Mouse (Mus musculus): Measurements from ENCODE around the gene Clpp. TPM values are rescaled to one million over a fixed set of nuclear protein-coding genes. Genes with fewer than 3 reads are reported as not detected.

Gene Clpp
- polyA plus RNA-seq, 1 experiment from 2014 or later: 178 TPM

DNA sequence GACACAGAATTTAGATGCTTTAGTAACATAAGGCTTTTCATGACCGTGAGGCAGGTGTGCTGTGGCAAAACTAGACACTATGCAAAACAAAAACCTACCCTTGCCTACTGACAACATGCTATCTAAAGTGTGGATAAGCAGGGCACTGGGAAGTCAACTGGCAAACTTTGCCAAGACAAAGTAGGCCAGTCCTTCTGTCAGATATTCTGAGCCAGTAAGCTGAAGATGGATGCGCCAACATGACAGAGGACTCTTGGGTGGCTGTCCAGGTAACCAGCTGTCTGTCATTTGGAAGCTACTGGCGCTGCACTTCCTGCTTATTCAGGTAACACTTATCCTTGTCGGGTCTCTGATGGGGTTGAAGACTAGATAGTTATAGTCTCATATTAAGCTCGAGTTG is 20.0 kb upstream of the Clpp start:
- 70% methylated on average over 5 of the region's 5 CpGs for WGBS
- Histone ChIP-seq H3K4me2 (replicated peaks; ENCODE audit: low read depth, low read length) (no peak overlapping the region), H3K9me3 (ENCODE audit: low read length) (no peaks in the 10 kb centered on the region), H3K9ac (replicated peaks; ENCODE audit: low read length) (no peak overlapping the region), H3K27me3 (ENCODE audit: insufficient read depth, low read length) (0 out of 2 replicates have a peak, but pooled peaks cover 3% of the 10 kb centered on the region), H3K27ac (ENCODE audit: low read length) (no peak overlapping the region), H3K36me3 (ENCODE audit: insufficient read depth, low read length) (no peaks in the 10 kb centered on the region), H3K4me3 (ENCODE audit: low read length) (no peak overlapping the region), H3K4me1 (ENCODE audit: insufficient read depth, low read length) (no peaks in the 10 kb centered on the region)
- no peak for ATAC-seq (ENCODE audit: low FRiP score, low TSS enrichment)

DNA sequence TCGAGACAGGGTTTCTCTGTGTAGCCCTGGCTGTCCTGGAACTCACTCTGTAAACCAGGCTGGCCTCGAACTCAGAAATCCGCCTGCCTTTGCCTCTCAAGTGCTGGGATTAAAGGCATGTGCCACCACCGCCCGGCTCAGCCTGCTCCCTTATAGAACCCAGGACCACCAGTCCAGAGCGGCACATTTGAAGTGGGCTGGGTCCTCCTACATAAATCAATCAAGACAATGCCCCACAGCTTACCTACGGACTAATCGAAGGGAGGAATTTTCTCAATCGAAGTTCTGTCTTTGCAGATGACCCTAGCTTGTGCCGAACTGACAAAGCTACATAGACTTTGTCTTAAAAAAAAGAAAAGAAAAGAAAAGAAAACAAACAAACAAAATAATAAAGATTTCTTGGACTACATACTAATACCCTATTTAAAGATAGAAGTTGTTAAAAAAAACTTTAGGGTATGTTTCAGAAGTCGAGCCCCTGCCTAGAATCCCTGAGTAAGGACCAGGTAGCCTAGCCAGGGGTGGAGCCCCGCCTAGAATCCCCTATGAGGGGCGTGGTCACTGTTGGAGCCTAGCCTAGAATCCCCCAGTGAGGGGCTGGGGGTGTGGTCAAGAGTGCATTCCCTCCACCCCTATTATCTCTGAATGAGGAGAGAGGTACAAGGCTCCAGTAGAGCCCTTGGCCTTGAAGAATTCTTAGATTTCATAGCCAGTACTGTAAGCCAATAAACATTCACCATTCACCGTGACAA is 16.0 kb upstream of the Clpp start:
- WGBS: 68% methylated on average over 13 of the region's 14 CpGs

DNA sequence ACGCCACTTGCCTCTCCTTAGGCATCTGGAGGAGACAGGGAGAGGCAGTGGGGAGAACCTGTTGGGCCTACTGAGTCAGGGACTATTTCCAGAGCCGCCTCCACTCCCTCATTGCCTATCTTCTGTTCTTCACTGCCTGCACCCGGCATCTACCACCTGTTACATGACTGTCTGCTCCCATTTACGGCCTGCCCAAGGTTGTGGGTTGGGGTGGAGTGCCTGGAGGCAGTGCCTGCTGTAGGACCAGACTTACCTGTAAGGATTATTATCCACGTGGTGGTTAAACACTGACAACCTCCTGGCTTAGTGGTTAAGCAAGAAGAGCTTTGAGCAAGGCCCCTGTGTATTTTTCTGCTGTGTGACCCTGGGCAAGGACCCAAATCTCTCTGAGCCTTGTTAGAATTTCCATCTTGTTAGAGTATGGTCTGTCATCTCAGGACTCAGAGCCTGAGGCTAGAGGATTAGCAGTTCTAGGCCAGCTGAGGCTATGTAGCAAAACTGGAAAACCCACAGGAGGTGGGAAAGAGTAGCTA is 15.3 kb upstream of the Clpp start:
- ATAC-seq (ENCODE audit: low FRiP score, low TSS enrichment): no peak
- Histone ChIP-seq H3K9me3 (ENCODE audit: low read length) (no peaks in the 10 kb centered on the region), H3K4me2 (replicated peaks; ENCODE audit: low read depth, low read length) (no peak overlapping the region), H3K27ac (ENCODE audit: low read length) (no peak overlapping the region), H3K4me3 (ENCODE audit: low read length) (no peak overlapping the region), H3K4me1 (ENCODE audit: insufficient read depth, low read length) (no peaks in the 10 kb centered on the region), H3K9ac (replicated peaks; ENCODE audit: low read length) (no peak overlapping the region), H3K36me3 (ENCODE audit: insufficient read depth, low read length) (no peaks in the 10 kb centered on the region), H3K27me3 (ENCODE audit: insufficient read depth, low read length) (0 out of 2 replicates have a peak, but pooled peaks cover 3% of the 10 kb centered on the region)
- WGBS: 75% methylated on average over 5 of the region's 5 CpGs

More for the DNA sequence above, 16.0 kb upstream of the Clpp start:
- H3K9ac ChIP-seq (replicated peaks; ENCODE audit: low read length): no peak overlapping the region
- 0 out of 2 replicates have a peak, but pooled peaks cover 3% of the 10 kb centered on the region for H3K27me3 ChIP-seq (ENCODE audit: insufficient read depth, low read length)
- H3K36me3 ChIP-seq (ENCODE audit: insufficient read depth, low read length): no peaks in the 10 kb centered on the region
- H3K4me3 ChIP-seq (ENCODE audit: low read length): no peak overlapping the region
- H3K9me3 ChIP-seq (ENCODE audit: low read length): no peaks in the 10 kb centered on the region
- no peak for ATAC-seq (ENCODE audit: low FRiP score, low TSS enrichment)
- no peaks in the 10 kb centered on the region for H3K4me1 ChIP-seq (ENCODE audit: insufficient read depth, low read length)
- H3K27ac ChIP-seq (ENCODE audit: low read length): no peak overlapping the region
- no peak overlapping the region for H3K4me2 ChIP-seq (replicated peaks; ENCODE audit: low read depth, low read length)

DNA sequence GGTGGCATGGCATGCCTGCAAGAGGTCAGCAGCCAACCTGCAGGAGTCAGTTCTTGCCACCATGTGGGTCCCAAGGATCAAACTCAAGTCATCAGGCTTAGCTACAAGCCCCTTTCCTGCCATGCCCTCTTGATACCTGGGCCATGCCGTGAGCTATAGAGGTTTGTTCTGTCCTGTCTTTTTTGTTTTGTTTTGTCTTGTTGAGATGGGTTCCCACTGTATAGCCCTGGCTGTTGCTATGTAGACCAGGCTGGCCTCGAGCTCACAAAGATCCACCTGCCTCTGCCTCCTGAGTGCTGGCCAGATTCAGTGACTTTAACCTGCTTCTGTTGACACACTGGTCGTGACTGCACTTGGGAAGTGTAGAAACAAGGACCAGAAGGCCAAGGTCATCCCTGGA is 14.7 kb upstream of the Clpp start:
- H3K4me3 ChIP-seq (ENCODE audit: low read length): no peak overlapping the region
- no peaks in the 10 kb centered on the region for H3K36me3 ChIP-seq (ENCODE audit: insufficient read depth, low read length)
- no peak for ATAC-seq (ENCODE audit: low FRiP score, low TSS enrichment)
- H3K9ac ChIP-seq (replicated peaks; ENCODE audit: low read length): no peak overlapping the region
- H3K27me3 ChIP-seq (ENCODE audit: insufficient read depth, low read length): no peaks in the 10 kb centered on the region
- WGBS: 73% methylated on average over 3 of the region's 3 CpGs
- no peak overlapping the region for H3K27ac ChIP-seq (ENCODE audit: low read length)
- no peak overlapping the region for H3K4me2 ChIP-seq (replicated peaks; ENCODE audit: low read depth, low read length)
- H3K9me3 ChIP-seq (ENCODE audit: low read length): no peaks in the 10 kb centered on the region
- H3K4me1 ChIP-seq (ENCODE audit: insufficient read depth, low read length): no peaks in the 10 kb centered on the region

DNA sequence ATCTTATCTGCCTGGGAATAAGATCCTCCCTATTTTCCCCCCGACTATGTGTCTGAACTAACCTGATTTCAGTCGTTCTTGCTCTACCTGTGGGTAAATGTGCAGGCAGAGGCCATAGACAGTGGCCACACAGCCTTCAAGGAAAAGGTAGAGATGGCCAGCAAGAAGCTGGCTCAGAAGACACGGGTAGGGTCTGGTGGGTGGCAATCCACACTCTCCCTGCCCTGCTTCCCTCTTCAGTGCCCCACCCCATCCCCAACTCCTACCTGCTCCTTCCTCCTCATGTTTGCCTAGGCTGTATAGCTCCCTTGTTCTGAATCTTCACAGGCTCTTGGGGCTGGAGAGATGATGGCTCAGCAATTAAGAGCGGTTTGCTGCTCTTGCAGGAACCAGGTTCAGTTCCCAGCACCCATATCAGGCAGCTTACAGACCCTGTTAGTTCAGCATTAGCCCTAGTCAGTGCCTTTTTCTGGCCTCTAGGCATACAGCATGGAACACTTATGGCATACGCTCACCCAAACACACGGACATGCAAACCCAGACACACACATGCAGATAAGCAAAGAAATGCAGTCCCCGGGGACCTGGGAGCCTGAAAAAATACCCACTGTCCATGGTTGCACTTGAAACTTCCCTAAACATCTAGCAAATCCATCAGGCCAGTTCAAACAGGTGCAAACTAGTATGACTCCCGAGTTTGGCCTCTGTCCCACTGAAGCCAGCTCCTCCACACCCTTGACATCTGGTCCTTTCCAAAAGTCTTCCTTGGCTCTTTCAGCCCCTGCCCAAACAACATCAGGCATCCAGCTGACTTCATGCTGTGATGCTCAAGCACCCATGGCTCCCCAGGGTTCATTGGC is 13.3 kb upstream of the Clpp start:
- Histone ChIP-seq H3K36me3 (ENCODE audit: insufficient read depth, low read length) (no peaks in the 10 kb centered on the region), H3K27me3 (ENCODE audit: insufficient read depth, low read length) (no peaks in the 10 kb centered on the region), H3K4me3 (ENCODE audit: low read length) (no peak overlapping the region), H3K4me2 (replicated peaks; ENCODE audit: low read depth, low read length) (no peak overlapping the region), H3K9ac (replicated peaks; ENCODE audit: low read length) (no peak overlapping the region), H3K9me3 (ENCODE audit: low read length) (no peaks in the 10 kb centered on the region), H3K27ac (ENCODE audit: low read length) (no peak overlapping the region), H3K4me1 (ENCODE audit: insufficient read depth, low read length) (no peaks in the 10 kb centered on the region)
- WGBS: 79% methylated on average over 8 of the region's 8 CpGs
- ATAC-seq (ENCODE audit: low FRiP score, low TSS enrichment): no peak

DNA sequence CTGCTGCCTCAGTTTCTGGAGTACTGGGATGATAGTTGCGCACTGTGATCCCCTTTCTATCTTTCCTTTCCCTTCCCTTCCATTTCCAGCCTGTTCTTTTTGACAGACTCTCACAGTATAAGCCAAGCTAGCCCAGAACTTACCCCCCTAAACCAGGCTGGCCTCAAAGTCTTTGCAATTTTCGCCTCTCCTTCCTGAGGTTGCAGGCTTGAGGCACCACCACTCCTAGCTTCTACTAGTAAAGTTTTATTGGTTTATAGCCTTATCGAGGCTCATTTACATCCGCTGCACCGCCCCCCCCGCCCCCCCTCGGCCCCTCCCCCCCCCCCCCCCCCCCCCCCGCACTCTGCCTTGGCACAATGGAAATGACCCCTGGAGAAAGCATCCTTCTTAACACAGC is 10.6 kb upstream of the Clpp start:
- Histone ChIP-seq H3K4me2 (replicated peaks; ENCODE audit: low read depth, low read length) (no peak overlapping the region), H3K27me3 (ENCODE audit: insufficient read depth, low read length) (no peaks in the 10 kb centered on the region), H3K27ac (ENCODE audit: low read length) (no peak overlapping the region), H3K36me3 (ENCODE audit: insufficient read depth, low read length) (no peaks in the 10 kb centered on the region), H3K4me1 (ENCODE audit: insufficient read depth, low read length) (no peaks in the 10 kb centered on the region), H3K9me3 (ENCODE audit: low read length) (no peaks in the 10 kb centered on the region), H3K4me3 (ENCODE audit: low read length) (no peak overlapping the region), H3K9ac (replicated peaks; ENCODE audit: low read length) (no peak overlapping the region)
- no peak for ATAC-seq (ENCODE audit: low FRiP score, low TSS enrichment)
- 14% methylated on average over 7 of the region's 8 CpGs for WGBS

DNA sequence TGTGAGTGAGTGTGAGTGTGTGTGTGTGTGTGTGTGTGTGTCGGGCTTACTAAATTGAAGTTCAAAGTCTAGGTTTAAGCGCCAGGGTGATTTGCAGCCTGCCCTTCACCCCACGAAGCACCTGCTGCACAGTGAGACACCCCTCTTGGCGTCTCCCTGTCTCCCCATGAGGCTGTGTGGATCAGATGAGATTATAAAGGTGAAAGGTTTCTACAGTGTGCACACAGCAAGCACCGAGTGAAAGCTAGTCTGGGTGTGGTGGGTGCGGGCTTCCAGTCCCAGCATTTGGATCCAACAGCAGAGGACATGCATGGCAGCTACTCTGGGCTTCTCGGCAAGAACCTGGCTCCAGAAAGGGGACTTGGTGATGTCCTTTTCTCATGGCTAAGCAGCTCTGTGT is 9.1 kb upstream of the Clpp start:
- WGBS: 62% methylated on average over 7 of the region's 7 CpGs
- no peaks in the 10 kb centered on the region for H3K4me1 ChIP-seq (ENCODE audit: insufficient read depth, low read length)
- H3K9me3 ChIP-seq (ENCODE audit: low read length): no peaks in the 10 kb centered on the region
- H3K9ac ChIP-seq (replicated peaks; ENCODE audit: low read length): no peak overlapping the region
- no peak for ATAC-seq (ENCODE audit: low FRiP score, low TSS enrichment)
- no peaks in the 10 kb centered on the region for H3K27me3 ChIP-seq (ENCODE audit: insufficient read depth, low read length)
- H3K36me3 ChIP-seq (ENCODE audit: insufficient read depth, low read length): no peaks in the 10 kb centered on the region
- no peak overlapping the region for H3K4me3 ChIP-seq (ENCODE audit: low read length)
- no peak overlapping the region for H3K4me2 ChIP-seq (replicated peaks; ENCODE audit: low read depth, low read length)
- no peak overlapping the region for H3K27ac ChIP-seq (ENCODE audit: low read length)

DNA sequence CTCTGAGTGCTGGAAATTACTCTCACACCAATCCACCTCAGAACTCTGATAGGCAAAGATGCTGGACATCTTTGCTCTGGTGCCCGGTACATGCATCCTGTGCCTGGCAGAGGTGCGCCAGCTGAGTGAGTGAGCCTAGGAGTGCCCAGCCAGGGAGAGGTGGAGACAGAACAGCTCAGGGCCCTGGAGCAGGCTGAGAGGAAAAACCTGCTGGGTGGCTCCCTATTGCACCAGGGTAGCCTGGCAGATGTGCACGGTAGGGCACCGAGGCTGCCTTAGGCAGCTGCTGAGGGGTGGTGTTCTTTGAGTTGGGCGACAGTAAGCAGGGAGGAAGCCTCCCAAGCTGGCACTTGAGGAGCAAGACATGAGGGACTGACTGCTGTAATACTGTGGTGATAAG is 8.1 kb upstream of the Clpp start, which contains the start of gene Acer1:
Acer1 (minus strand) TSS at position 114 of the 400 bp plus-strand sequence.
- Histone ChIP-seq H3K4me2 (replicated peaks; ENCODE audit: low read depth, low read length) (no peak within 1 kb of the TSS), H3K4me1 (ENCODE audit: insufficient read depth, low read length) (no peaks in the 10 kb centered on the region), H3K9ac (replicated peaks; ENCODE audit: low read length) (no peak within 1 kb of the TSS), H3K4me3 (ENCODE audit: low read length) (no peak within 1 kb of the TSS), H3K9me3 (ENCODE audit: low read length) (no peaks in the 10 kb centered on the region), H3K27ac (ENCODE audit: low read length) (no peak within 1 kb of the TSS), H3K36me3 (ENCODE audit: insufficient read depth, low read length) (no peaks in the 10 kb centered on the region), H3K27me3 (ENCODE audit: insufficient read depth, low read length) (no peaks in the 10 kb centered on the region)
- ATAC-seq (ENCODE audit: low FRiP score, low TSS enrichment): no peak
- 85% methylated on average over 5 of the region's 5 CpGs for WGBS

DNA sequence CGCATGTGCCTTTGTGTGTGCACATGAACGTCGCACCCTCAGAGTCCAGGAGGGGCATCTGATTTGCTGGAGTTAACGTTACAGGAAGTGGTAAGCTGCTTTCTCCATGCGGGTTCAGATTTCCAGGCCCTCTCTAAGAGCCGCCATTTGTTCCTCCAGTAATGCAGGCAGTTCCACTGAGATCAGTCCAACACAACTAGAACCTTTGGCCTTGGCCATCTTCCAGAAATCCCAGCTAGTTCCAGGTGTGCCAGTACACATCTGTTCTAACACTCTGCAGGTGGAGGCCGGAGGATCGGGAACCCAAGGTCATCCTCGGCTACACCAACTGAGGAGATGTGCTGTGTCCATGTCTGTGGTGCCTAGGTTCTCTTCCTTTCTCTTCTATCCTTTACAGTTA is 5.2 kb upstream of the Clpp start:
- H3K27ac ChIP-seq (ENCODE audit: low read length): no peak overlapping the region
- H3K36me3 ChIP-seq (ENCODE audit: insufficient read depth, low read length): no peaks in the 10 kb centered on the region
- no peak overlapping the region for H3K4me2 ChIP-seq (replicated peaks; ENCODE audit: low read depth, low read length)
- 78% methylated on average over 9 of the region's 9 CpGs for WGBS
- no peak for ATAC-seq (ENCODE audit: low FRiP score, low TSS enrichment)
- H3K9ac ChIP-seq (replicated peaks; ENCODE audit: low read length): no peak overlapping the region
- H3K9me3 ChIP-seq (ENCODE audit: low read length): no peaks in the 10 kb centered on the region
- H3K4me1 ChIP-seq (ENCODE audit: insufficient read depth, low read length): no peaks in the 10 kb centered on the region
- H3K27me3 ChIP-seq (ENCODE audit: insufficient read depth, low read length): no peaks in the 10 kb centered on the region
- no peak overlapping the region for H3K4me3 ChIP-seq (ENCODE audit: low read length)
